24 mouse cellular contexts compared by ENCODE assay signal in genomic region chr3:132417742-132418141, GRCm38 (mm10).
DNase-seq lines count a peak whose midpoint lies in the region; ATAC-seq lines count a peak whose summit lies in the region.
"Had no signal": no experiment of that assay in that cellular context is flagged by ENCODE, and none has a peak within 500 bp of the region (broad histone marks: within the 10 kb centered on the region; RNA-seq: fewer than 3 reads in every experiment).

No protein-coding gene starts in this region.

- no peak overlapping the region for H3K4me2 ChIP-seq in kidney, embryonic 15.5 days
- no peak overlapping the region for H3K4me2 ChIP-seq in midbrain, embryonic 14.5 days (ENCODE audit: low read length)
- no peak overlapping the region for H3K4me2 ChIP-seq in midbrain, embryonic 15.5 days
- H3K4me2 ChIP-seq: embryonic facial prominence, embryonic 15.5 days; forebrain, embryonic 12.5 days; heart, embryonic 12.5 days; hindbrain, embryonic 13.5 days; limb, embryonic 13.5 days; liver, embryonic 11.5 days had no signal

- WGBS in kidney, embryonic 15.5 days: 13% methylated on average over 2 of the region's 2 CpGs
- 67% methylated on average over 2 of the region's 2 CpGs for WGBS in midbrain, embryonic 14.5 days
- WGBS in midbrain, embryonic 15.5 days: 72% methylated on average over 2 of the region's 2 CpGs

- no peak for DNase-seq in kidney, adult 18-20 months
- peak; percentile 17 for DNase-seq in midbrain, embryonic 14.5 days
- peak; percentile 53 for DNase-seq in embryo, embryonic 10.5 days (ENCODE audit: low spot score)
- no peak for DNase-seq in thymus, postnatal 0 days (ENCODE audit: low spot score)
- DNase-seq in thymus, postnatal 36 days: no peak
- DNase-seq: adrenal gland, postnatal 14 days; cerebellum, adult 11-12 months; cerebellum, postnatal 10 days; forebrain, postnatal 0 days; heart, adult 2 months; heart, postnatal 4 days; kidney, postnatal 14 days; lung, postnatal 36 days; thymus, adult 2 months had no signal

- no peak overlapping the region for H3K27ac ChIP-seq in kidney, embryonic 15.5 days
- no peak overlapping the region for H3K27ac ChIP-seq in midbrain, embryonic 14.5 days (replicated peaks; ENCODE audit: low read depth, low read length)
- no peak overlapping the region for H3K27ac ChIP-seq in midbrain, embryonic 15.5 days
- H3K27ac ChIP-seq: embryonic facial prominence, embryonic 15.5 days; forebrain, embryonic 12.5 days; heart, adult 2 months; hindbrain, embryonic 13.5 days; limb, embryonic 13.5 days had no signal

- no peaks in the 10 kb centered on the region for H3K9me3 ChIP-seq in kidney, embryonic 15.5 days (replicated peaks)
- no peaks in the 10 kb centered on the region for H3K9me3 ChIP-seq in midbrain, embryonic 14.5 days (ENCODE audit: control insufficient read depth, low read length)
- H3K9me3 ChIP-seq in midbrain, embryonic 15.5 days: no peaks in the 10 kb centered on the region
- H3K9me3 ChIP-seq: embryonic facial prominence, embryonic 15.5 days; forebrain, embryonic 12.5 days; heart, embryonic 12.5 days; hindbrain, embryonic 13.5 days; limb, embryonic 13.5 days had no signal

- no peaks in the 10 kb centered on the region for H3K36me3 ChIP-seq in kidney, embryonic 15.5 days
- no peaks in the 10 kb centered on the region for H3K36me3 ChIP-seq in midbrain, embryonic 14.5 days (ENCODE audit: control insufficient read depth, insufficient read depth, low read length)
- no peaks in the 10 kb centered on the region for H3K36me3 ChIP-seq in midbrain, embryonic 15.5 days (replicated peaks)
- H3K36me3 ChIP-seq: embryonic facial prominence, embryonic 15.5 days; forebrain, embryonic 12.5 days; heart, embryonic 12.5 days; hindbrain, embryonic 13.5 days; limb, embryonic 13.5 days had no signal

- no peaks in the 10 kb centered on the region for H3K27me3 ChIP-seq in kidney, embryonic 15.5 days
- H3K27me3 ChIP-seq in midbrain, embryonic 14.5 days (ENCODE audit: control insufficient read depth, insufficient read depth, low read length): no peaks in the 10 kb centered on the region
- H3K27me3 ChIP-seq in midbrain, embryonic 15.5 days (replicated peaks): no peaks in the 10 kb centered on the region
- H3K27me3 ChIP-seq: CH12.LX; embryonic facial prominence, embryonic 15.5 days; forebrain, embryonic 12.5 days; heart, embryonic 12.5 days; hindbrain, embryonic 13.5 days; limb, embryonic 13.5 days had no signal

- no peak overlapping the region for H3K4me3 ChIP-seq in kidney, embryonic 15.5 days (replicated peaks)
- no peak overlapping the region for H3K4me3 ChIP-seq in midbrain, embryonic 14.5 days (replicated peaks; ENCODE audit: low read depth, low read length)
- H3K4me3 ChIP-seq in midbrain, embryonic 15.5 days: no peak overlapping the region
- H3K4me3 ChIP-seq: embryonic facial prominence, embryonic 15.5 days; forebrain, embryonic 12.5 days; heart, adult 2 months; heart, embryonic 12.5 days; hindbrain, embryonic 13.5 days; limb, embryonic 13.5 days had no signal

- 0 out of 2 replicates have a peak, but pooled peaks cover 2% of the 10 kb centered on the region for H3K4me1 ChIP-seq in kidney, embryonic 15.5 days
- H3K4me1 ChIP-seq in midbrain, embryonic 14.5 days (ENCODE audit: control insufficient read depth, insufficient read depth, low read length): no peaks in the 10 kb centered on the region
- no peaks in the 10 kb centered on the region for H3K4me1 ChIP-seq in midbrain, embryonic 15.5 days
- H3K4me1 ChIP-seq: forebrain, embryonic 12.5 days; heart, embryonic 12.5 days; hindbrain, embryonic 13.5 days had no signal

- ATAC-seq in kidney, embryonic 15.5 days (replicated peaks; ENCODE audit: low FRiP score): peak; percentile 74
- ATAC-seq in midbrain, embryonic 14.5 days (ENCODE audit: low FRiP score, low TSS enrichment): no peak
- ATAC-seq in midbrain, embryonic 15.5 days (replicated peaks): no peak
- ATAC-seq: forebrain, postnatal 0 days; intestine, embryonic 16.5 days had no signal

- H3K9ac ChIP-seq in kidney, embryonic 15.5 days: no peak overlapping the region
- no peak overlapping the region for H3K9ac ChIP-seq in midbrain, embryonic 14.5 days (replicated peaks; ENCODE audit: low read length)
- H3K9ac ChIP-seq in midbrain, embryonic 15.5 days: no peak overlapping the region
- H3K9ac ChIP-seq: embryonic facial prominence, embryonic 15.5 days; forebrain, embryonic 12.5 days; forebrain, postnatal 0 days; heart, embryonic 12.5 days; hindbrain, embryonic 13.5 days; limb, embryonic 13.5 days had no signal

Comparison
In these comparisons a context has a peak if more than half of its experiments do, and no peak if none do; other contexts are left out.
1. DNase-seq: peak in midbrain, embryonic 14.5 days (single experiment) and embryo, embryonic 10.5 days (single experiment); none in kidney, adult 18-20 months (single experiment), thymus, postnatal 0 days (single experiment) and thymus, postnatal 36 days (0 of 2).